Mouse (Mus musculus) central nervous system, embryonic 18 days (tissue): ENCODE results near the gene Zfand5. TPM values are rescaled to one million over a fixed set of nuclear protein-coding genes. Genes with fewer than 3 reads are reported as not detected.

Experiments used
- polyA plus RNA-seq: library from polyadenylated mRNA; depleted of rRNA; stranded (reverse); fragments of >200 nt; gene quantifications from 2 replicates; pipeline ENCODE4 v1.2.3, GENCODE M21; 2012; rRNA removed

Gene Zfand5
- 109 and 111 TPM in 2 replicates for polyA plus RNA-seq

DNA sequence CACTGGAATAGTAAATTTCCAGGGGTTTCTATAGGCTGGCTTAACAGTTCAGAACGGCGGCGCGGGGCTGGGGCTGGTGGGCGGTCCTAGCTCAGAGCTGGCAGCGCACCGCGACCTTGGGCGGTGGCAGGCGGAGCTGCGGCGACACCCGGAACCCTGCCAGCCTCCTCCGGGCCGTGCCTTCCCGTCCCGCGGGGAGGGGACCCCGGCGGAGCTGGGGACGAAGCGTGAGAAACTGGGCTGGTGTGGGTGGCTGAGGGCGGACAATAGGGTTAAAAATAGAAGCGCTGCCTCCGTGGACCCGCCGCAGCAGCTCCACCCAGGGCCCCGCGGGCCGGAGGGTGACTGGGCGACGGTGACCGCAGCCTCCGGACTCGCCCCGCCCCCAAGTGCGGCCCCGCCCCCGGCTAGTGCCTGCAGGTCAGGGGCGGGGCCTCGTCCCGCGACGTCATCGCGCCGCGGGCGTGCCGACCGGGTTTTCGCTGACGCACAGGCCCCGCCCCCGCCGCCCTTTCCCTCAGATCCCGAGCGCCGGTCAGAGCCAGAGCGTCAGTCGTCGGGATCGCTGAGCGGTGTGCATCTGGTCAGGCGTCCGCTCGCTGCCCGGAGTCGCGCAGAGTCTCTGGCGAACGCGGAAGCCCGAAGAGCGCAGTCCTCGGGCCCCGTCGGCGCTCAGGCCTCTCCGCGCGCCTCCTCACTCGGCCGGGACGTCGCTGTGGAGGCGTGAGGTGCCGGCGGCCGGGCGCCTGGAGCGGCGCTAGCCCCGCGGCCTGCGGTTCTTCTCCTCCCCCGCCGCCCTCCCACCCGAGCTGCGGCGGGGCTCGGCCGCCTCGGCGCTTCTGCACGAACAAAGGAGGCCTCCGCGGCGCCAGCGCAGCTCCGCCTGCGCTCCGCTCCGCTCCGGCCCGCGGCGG is at the start of gene Zfand5:
TSS of gene Zfand5 (plus strand) at position 538 of the 914 bp plus-strand sequence.

Other genes starting within 250 kb of the Zfand5 start
- gene Gda, start 201.2 kb downstream of the Zfand5 start, polyA plus RNA-seq = 12.2 and 15.8 TPM in 2 replicates